Mouse (Mus musculus): ENCODE results near the gene Ttc25.

DNA sequence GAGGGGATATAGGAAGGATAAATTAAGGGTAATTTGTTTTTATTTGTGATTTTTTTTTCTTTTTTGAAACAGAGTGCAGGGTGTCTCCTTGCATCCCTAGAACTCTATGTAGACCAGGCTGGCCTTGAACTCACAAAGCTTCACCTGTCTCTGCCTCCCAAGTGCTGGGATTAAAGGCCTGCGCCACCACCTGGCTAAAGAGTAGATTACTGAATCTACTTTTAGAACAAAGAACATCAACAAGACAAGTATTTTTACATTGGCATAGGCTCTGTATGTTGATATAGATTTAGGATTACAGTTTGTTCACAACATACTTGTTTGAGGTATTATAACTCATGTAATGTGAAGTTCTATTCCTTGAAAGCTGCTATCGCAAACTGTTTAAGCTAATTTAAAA is 34.9 kb upstream of the Ttc25 start:
- TF ChIP-seq GATA1 (IDR thresholded peaks at IDR 0.05; ENCODE audit: low read length) (no peak), TAL1 (IDR thresholded peaks at IDR 0.05; ENCODE audit: low read length) (no peak)

All from erythroblast, embryonic 14.5 days (primary cell).